Mouse (Mus musculus) embryonic facial prominence, embryonic 15.5 days (tissue): Measurements from ENCODE around the gene Limk2. TPM values are rescaled to one million over a fixed set of nuclear protein-coding genes. Genes with fewer than 3 reads are reported as not detected.

Experiments
- ATAC-seq: fragments of 200-750 bp; cut with Nextera tagmentation; 2 replicates; pipeline ENCODE4 v1.8.0; 2017; ENCODE audit warnings: low read depth, moderate TSS enrichment; ENCODE audit not compliant: insufficient number of reproducible peaks, low FRiP score, low TSS enrichment
- H3K27ac ChIP-seq: fragments of 300-500 bp; sonication (generic); replicated peaks from 2 replicates; pipeline ENCODE4 v1.5.1; 2015; ENCODE audit warnings: mild to moderate bottlenecking, inconsistent platforms
- H3K27me3 ChIP-seq: fragments of 300-500 bp; sonication (generic); 2 replicates; pipeline ENCODE4 v1.6.1; 2015; ENCODE audit warnings: inconsistent platforms
- H3K36me3 ChIP-seq: fragments of 300-500 bp; sonication (generic); 2 replicates; pipeline ENCODE4 v1.6.1; 2015; ENCODE audit warnings: mild to moderate bottlenecking, inconsistent platforms
- H3K4me1 ChIP-seq: fragments of 300-500 bp; sonication (generic); 2 replicates; pipeline ENCODE4 v1.6.1; 2015; ENCODE audit warnings: inconsistent platforms
- H3K4me2 ChIP-seq: fragments of 300-500 bp; sonication (generic); replicated peaks from 2 replicates; pipeline ENCODE4 v1.6.1; 2015; ENCODE audit warnings: mild to moderate bottlenecking, inconsistent platforms
- H3K4me3 ChIP-seq: fragments of 300-500 bp; sonication (generic); replicated peaks from 2 replicates; pipeline ENCODE4 v1.5.1; 2015; ENCODE audit warnings: mild to moderate bottlenecking, inconsistent platforms
- H3K9ac ChIP-seq: fragments of 300-500 bp; sonication (generic); 2 replicates; pipeline ENCODE4 v1.6.1; 2015; ENCODE audit warnings: inconsistent platforms
- H3K9me3 ChIP-seq: fragments of 300-500 bp; sonication (generic); replicated peaks from 2 replicates; pipeline ENCODE4 v1.6.1; 2016; ENCODE audit warnings: inconsistent platforms
- WGBS: fragments of 180-500 bp; shearing (Covaris S2); methylation state at CpG from one replicate; pipeline ENCODE4 v1.1.7; 2015; 5-methylcytosine and 5-hydroxymethylcytosine counted together
- polyA plus RNA-seq: library from polyadenylated mRNA; unstranded; fragments of >200 nt; fragmentation: Nextera tagmentation; extraction: Ambion mirVana; gene quantifications from 2 replicates; pipeline ENCODE4 v1.2.1, GENCODE M21; 2015

Limk2 gene
- polyA plus RNA-seq, 1 experiment from 2014 or later: 103 TPM

DNA sequence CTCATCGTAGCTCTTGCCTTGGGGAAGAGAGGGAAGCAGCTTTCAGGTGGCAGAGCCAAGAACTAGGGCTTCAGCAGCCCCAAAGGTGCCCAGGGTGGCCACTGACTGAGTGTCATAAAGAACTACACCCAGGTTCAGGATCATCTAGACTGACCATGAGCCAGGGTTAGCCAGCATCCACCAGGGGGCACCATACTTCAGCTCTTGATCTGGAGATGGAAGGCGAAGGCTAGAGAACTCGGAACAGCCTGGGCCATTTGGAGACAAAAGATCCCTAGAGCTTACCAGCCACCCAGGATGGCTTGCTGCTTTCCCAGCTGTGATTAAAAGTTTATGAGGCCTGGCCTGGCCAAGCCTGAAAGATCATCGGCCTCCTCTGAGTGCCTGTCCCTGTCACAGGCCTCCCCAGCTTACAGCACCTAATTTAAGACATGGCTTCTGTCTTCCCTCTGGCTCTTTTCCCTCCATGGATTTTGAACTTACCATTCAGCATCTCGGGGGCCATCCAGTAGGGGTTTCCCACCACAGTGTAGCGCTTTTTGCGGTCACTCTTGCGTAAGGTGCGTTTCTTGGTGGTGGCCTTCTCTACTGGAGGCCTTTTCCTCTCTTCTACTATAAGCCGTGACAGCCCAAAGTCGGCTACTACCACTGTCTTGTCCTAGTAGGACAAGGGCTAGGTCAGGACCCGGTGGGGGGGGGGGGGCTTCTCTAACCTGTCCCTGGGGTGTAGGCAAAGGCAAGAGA is 61.7 kb downstream of the Limk2 start:
- H3K36me3 ChIP-seq: peaks cover 58% of the 10 kb centered on the region
- no peak overlapping the region for H3K4me3 ChIP-seq
- WGBS: 65% methylated on average over 12 of the region's 12 CpGs
- no peak overlapping the region for H3K4me2 ChIP-seq
- no peaks in the 10 kb centered on the region for H3K9me3 ChIP-seq
- ATAC-seq: 0 out of 2 replicates have a peak, but pooled peaks have one; percentile 11
- peaks cover 11% of the 10 kb centered on the region for H3K4me1 ChIP-seq
- no peaks in the 10 kb centered on the region for H3K27me3 ChIP-seq
- H3K27ac ChIP-seq: 0 out of 2 replicates have a peak overlapping the region, but pooled peaks have one; percentile 34
- H3K9ac ChIP-seq: no peak overlapping the region

- Histone ChIP-seq H3K9me3 (no peaks in the 10 kb centered on the region), H3K36me3 (peaks cover 53% of the 10 kb centered on the region), H3K27ac (no peak overlapping the region), H3K4me1 (peaks cover 11% of the 10 kb centered on the region), H3K9ac (no peak overlapping the region), H3K4me3 (no peak overlapping the region), H3K27me3 (no peaks in the 10 kb centered on the region), H3K4me2 (no peak overlapping the region)
- no peak for ATAC-seq
- WGBS: 91% methylated on average over 7 of the region's 7 CpGs
Measured at GRCm38 (mm10) chr11:3346351-3346750, 62.6 kb downstream of the Limk2 start.

DNA sequence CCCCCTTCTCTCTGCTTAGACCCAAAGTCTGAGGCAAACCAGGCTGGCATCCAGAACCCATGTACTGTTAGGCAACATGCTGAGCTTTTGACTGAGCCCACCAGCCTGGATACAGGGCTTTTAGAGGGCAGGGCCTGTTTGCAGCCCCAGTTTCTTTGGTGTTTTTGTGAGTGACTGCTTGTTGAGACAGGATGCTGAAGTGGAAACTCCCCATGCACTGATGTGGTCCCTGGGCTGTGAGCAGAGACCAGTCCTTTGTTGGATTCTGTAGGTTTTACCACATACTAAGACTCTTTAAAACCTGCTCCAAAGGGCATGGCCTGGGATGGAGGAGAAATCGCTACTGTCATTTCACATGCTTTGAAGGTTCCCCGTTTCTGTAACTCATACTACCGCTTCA is 64.1 kb downstream of the Limk2 start:
- Histone ChIP-seq H3K4me2 (no peak overlapping the region), H3K9me3 (no peaks in the 10 kb centered on the region), H3K4me3 (no peak overlapping the region), H3K36me3 (peaks cover 40% of the 10 kb centered on the region), H3K27me3 (no peaks in the 10 kb centered on the region), H3K27ac (no peak overlapping the region), H3K9ac (no peak overlapping the region), H3K4me1 (peaks cover 11% of the 10 kb centered on the region)
- no peak for ATAC-seq
- 66% methylated on average over 3 of the region's 3 CpGs for WGBS

DNA sequence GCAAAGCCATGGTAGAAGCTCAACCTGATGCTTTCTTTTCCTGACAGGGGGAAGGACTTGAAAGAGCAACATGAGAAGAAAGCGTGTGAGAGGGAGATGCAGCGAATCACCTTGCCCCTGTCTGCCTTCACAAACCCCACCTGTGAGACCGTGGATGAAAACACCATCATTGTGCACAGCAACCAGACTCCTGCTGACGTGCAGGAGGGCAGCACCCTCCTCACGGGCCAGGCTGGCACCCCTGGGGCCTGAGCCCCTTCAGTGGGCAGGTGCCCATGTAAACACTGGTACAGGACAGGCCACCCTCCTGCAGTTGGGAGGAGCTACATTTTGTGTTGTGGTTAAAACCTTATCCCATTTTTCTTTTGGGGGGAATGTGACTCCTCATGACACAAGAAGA is 67.5 kb downstream of the Limk2 start:
- no peak overlapping the region for H3K4me2 ChIP-seq
- H3K36me3 ChIP-seq: peaks cover 38% of the 10 kb centered on the region
- H3K9me3 ChIP-seq: no peaks in the 10 kb centered on the region
- no peak overlapping the region for H3K4me3 ChIP-seq
- no peak overlapping the region for H3K27ac ChIP-seq
- peaks cover 11% of the 10 kb centered on the region for H3K4me1 ChIP-seq
- no peak overlapping the region for H3K9ac ChIP-seq
- 78% methylated on average over 5 of the region's 5 CpGs for WGBS
- H3K27me3 ChIP-seq: no peaks in the 10 kb centered on the region
- ATAC-seq: no peak

- Histone ChIP-seq H3K9me3 (no peaks in the 10 kb centered on the region), H3K9ac (no peak overlapping the region), H3K27me3 (no peaks in the 10 kb centered on the region), H3K27ac (0 out of 2 replicates have a peak overlapping the region, but pooled peaks have one; percentile 17), H3K4me3 (no peak overlapping the region), H3K4me1 (peaks cover 20% of the 10 kb centered on the region), H3K36me3 (peaks cover 9% of the 10 kb centered on the region; the same call in 1 of the 2 replicates), H3K4me2 (no peak overlapping the region)
- 58% methylated on average over 5 of the region's 5 CpGs for WGBS
- no peak for ATAC-seq
Measured at GRCm38 (mm10) chr11:3337961-3338360, 71.0 kb downstream of the Limk2 start.

- no peaks in the 10 kb centered on the region for H3K9me3 ChIP-seq
- H3K27me3 ChIP-seq: no peaks in the 10 kb centered on the region
- H3K27ac ChIP-seq: 0 out of 2 replicates have a peak overlapping the region, but pooled peaks have one; percentile 17
- peak; percentile 47; the same call in 1 of the 2 replicates for ATAC-seq
- no peak overlapping the region for H3K4me2 ChIP-seq
- H3K4me1 ChIP-seq: peaks cover 26% of the 10 kb centered on the region
- peaks cover 6% of the 10 kb centered on the region; the same call in 1 of the 2 replicates for H3K36me3 ChIP-seq
- 24% methylated on average over 12 of the region's 12 CpGs for WGBS
- H3K4me3 ChIP-seq: no peak overlapping the region
- no peak overlapping the region for H3K9ac ChIP-seq
Measured at GRCm38 (mm10) chr11:3337173-3337955, 71.6 kb downstream of the Limk2 start.

DNA sequence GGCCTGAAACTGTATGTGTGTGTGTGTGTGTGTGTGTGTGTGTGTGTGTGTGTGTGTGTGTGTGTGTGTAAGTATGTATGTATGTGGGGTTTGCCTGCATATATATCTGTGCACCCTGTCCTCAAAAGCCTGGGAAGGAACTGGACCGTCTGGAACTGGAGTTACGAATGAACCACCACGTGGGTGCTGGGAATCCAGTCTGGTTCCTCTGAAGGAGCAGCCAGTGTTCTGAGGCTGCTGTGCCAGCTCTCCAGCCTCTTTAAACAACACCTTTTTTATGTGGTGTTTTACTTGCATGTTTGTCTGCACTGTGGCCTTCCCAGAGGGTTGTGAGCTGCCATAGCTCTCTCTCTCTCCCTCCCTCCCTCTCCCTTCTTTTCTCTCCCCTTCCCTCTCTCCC is 72.4 kb downstream of the Limk2 start:
- no peak for ATAC-seq
- no peak overlapping the region for H3K9ac ChIP-seq
- H3K27me3 ChIP-seq: no peaks in the 10 kb centered on the region
- H3K9me3 ChIP-seq: no peaks in the 10 kb centered on the region
- H3K27ac ChIP-seq: no peak overlapping the region
- 0 out of 2 replicates have a peak, but pooled peaks cover 2% of the 10 kb centered on the region for H3K36me3 ChIP-seq
- H3K4me3 ChIP-seq: no peak overlapping the region
- 61% methylated on average over 3 of the region's 3 CpGs for WGBS
- no peak overlapping the region for H3K4me2 ChIP-seq
- peaks cover 33% of the 10 kb centered on the region for H3K4me1 ChIP-seq

GRCm38 (mm10) chr11:3335651-3336216 is 73.3 kb downstream of the Limk2 start:
- H3K27ac ChIP-seq: no peak overlapping the region
- peaks cover 41% of the 10 kb centered on the region for H3K4me1 ChIP-seq
- H3K9ac ChIP-seq: no peak overlapping the region
- WGBS: 40% methylated on average over 11 of the region's 11 CpGs
- no peaks in the 10 kb centered on the region for H3K9me3 ChIP-seq
- ATAC-seq: no peak
- 0 out of 2 replicates have a peak, but pooled peaks cover 2% of the 10 kb centered on the region for H3K36me3 ChIP-seq
- no peak overlapping the region for H3K4me3 ChIP-seq
- no peak overlapping the region for H3K4me2 ChIP-seq
- no peaks in the 10 kb centered on the region for H3K27me3 ChIP-seq

GRCm38 (mm10) chr11:3334711-3335316 is 74.2 kb downstream of the Limk2 start:
- H3K27me3 ChIP-seq: no peaks in the 10 kb centered on the region
- H3K9me3 ChIP-seq: no peaks in the 10 kb centered on the region
- peaks cover 47% of the 10 kb centered on the region for H3K4me1 ChIP-seq
- no peak overlapping the region for H3K4me3 ChIP-seq
- 26% methylated on average over 9 of the region's 9 CpGs for WGBS
- 0 out of 2 replicates have a peak, but pooled peaks cover 2% of the 10 kb centered on the region for H3K36me3 ChIP-seq
- no peak for ATAC-seq
- no peak overlapping the region for H3K9ac ChIP-seq
- no peak overlapping the region for H3K27ac ChIP-seq
- H3K4me2 ChIP-seq: no peak overlapping the region

DNA sequence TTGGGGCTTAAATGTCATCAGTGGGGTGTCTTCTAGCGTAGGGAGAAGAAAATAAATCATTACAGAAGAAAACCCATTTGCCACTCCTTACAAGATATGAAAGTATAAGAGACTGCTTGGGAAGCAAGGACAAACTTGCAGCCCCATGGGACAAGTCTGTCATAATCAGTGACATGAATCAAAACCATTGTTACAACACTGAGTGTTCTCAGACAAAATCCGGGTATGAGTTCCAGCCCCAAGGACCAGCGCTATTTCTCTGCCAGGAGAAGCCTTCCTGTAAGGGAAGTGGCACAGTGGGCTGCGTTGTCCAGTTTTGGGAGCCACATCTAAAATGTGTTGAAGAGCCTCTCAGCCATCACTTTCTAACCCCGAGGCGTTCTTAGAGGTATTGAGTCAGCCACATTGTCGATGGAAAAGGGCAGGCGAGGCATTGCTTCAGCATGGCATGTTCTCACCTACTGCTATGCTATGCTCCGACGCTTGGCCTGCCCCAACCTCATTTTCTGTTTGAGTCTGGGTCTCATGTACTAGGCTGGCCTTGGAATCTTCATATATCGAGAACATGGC is 74.8 kb downstream of the Limk2 start:
- Histone ChIP-seq H3K27ac (no peak overlapping the region), H3K9ac (no peak overlapping the region), H3K27me3 (no peaks in the 10 kb centered on the region), H3K4me3 (no peak overlapping the region), H3K36me3 (0 out of 2 replicates have a peak, but pooled peaks cover 2% of the 10 kb centered on the region), H3K4me2 (no peak overlapping the region), H3K9me3 (no peaks in the 10 kb centered on the region), H3K4me1 (peaks cover 50% of the 10 kb centered on the region)
- 81% methylated on average over 11 of the region's 11 CpGs for WGBS
- no peak for ATAC-seq
